Mouse (Mus musculus) T-cell, adult 66 days (primary cell): ENCODE results near the gene Intu. TPM values are rescaled to one million over a fixed set of nuclear protein-coding genes. Genes with fewer than 3 reads are reported as not detected.

Experiments
- total RNA-seq, 2 experiments: library from RNA; stranded (reverse); gene quantifications; 3 replicates in 1 of 2; 4 replicates in 1 of 2; pipeline ENCODE4 v1.2.4; 2023

Gene Intu
- total RNA-seq = 1 to 10 TPM; 2.0 to 3.2 TPM

GRCm38 (mm10) chr3:40531286-40532141 lies at the start of gene Intu:
Intu (plus strand) TSS chr3:40531286.

DNA sequence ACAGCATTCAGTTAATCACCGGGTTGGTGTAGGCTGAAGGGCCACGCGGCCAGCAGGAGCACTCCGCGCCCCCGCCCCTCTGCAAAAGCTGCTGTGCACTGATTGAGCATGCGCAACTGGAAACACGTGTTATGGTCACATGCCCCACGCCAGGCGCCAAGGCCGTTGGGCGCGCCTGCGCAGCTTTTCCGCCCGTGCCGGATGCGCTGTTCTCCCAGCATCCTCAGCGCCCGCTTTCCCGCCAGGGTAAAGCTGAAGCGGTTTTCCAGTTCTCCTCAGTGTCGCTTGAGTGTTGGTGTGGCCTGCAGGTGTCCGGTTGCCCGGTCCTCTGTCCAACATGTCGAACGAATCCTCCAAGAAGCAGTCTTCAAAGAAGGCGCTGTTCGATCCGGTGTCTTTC lies 177.6 kb downstream of the Intu start, which contains the start of gene Slc25a31:
TSS of gene Slc25a31 (plus strand) at position 201 of the 400 bp plus-strand sequence.

GRCm38 (mm10) chr3:40744024-40744835 lies 213.1 kb downstream of the Intu start, which contains the start of gene Hspa4l:
Hspa4l (plus strand) TSS chr3:40744495.

Other genes with a start within 250 kb of the Intu start
- gene Slc25a31, start 177.6 kb downstream of the Intu start, total RNA-seq = not detected
- gene Hspa4l, start 213.2 kb downstream of the Intu start, total RNA-seq = 10 to 100 TPM; 23.0 to 29.7 TPM